Mouse (Mus musculus) forelimb bud, embryonic 11.5 days (tissue): Measurements from ENCODE around the gene Idi2.
"Not testable (repeated sequence)": the region's sequence is repeated elsewhere in the genome, so short reads cannot be mapped to it uniquely, and the experiment has no call there.

Experiments
- DNase-seq: peaks from one replicate; pipeline ENCODE4 v3.0.0-alpha.2; 2012; ENCODE audit warnings: low read depth, low spot score

The Idi2 gene

GRCm38 (mm10) chr13:8952563-8952962, at the start of gene Idi2:
Gene Idi2, plus strand, starts transcription at chr13:8952863.
- not testable (repeated sequence) for DNase-seq

DNA sequence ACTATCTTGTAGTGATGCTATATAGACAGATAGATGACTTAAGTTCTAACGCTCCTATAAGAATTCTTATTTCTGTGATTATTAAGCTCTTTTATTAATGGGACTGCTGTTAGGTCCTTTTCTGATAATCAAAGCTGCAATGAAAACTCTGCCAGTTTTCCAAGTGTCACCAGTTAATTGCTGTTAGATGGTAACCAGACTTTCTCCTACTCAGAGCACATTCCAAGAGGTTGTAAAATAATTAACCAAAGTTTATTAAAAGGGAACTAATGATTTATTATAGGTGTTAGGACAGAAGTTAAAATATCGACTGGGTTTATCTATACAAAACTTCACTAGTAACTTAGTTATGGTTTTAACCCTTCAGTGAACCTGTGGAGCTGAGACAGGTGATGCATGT, 46.7 kb upstream of the Idi2 start:
- DNase-seq = not testable (repeated sequence)

DNA sequence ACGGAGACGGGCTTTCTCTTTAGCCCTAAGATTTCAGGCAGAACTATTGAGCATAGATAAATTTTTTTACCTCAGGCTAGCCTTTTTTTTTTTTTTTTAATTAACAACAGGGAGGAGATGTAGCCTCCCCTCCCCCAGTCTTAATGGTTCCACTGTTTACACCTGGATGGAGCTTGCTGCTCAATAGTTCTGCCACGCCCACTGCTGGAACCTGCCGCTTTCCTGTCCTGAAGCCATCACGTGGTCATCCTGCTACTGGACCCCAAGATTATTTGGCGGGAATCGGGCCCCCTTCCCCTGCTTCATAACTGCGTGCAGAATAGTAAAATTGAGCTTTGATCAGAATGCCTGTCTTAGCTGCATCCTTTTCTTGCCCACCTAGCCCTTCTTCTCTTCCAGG, 38.8 kb upstream of the Idi2 start:
- not testable (repeated sequence) for DNase-seq

DNA sequence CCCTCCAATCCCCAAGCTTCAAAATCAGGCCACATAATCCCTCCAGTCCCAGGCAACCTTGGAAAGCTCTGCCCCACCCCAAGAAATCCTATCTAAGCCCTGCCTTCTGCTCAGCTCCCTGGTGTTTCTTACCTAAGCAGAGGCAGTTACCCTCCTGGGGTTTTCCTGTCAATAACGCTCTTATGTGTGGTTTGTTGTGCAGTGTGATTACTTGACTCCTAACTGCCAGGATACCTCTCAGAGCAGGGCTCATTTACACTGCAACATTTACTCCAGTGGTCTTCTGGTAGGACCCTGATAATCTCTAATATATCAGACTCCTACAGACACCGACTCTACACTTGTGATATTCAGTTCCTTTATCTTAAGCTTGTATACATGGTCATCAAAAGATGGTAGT, 19.2 kb upstream of the Idi2 start:
- DNase-seq = no peak

GRCm38 (mm10) chr13:8937611-8938140, 15.0 kb upstream of the Idi2 start:
- not testable (repeated sequence) for DNase-seq

- not testable (repeated sequence) for DNase-seq
Observed at GRCm38 (mm10) chr13:8941110-8941509, 11.6 kb upstream of the Idi2 start.

GRCm38 (mm10) chr13:8941701-8942100, 11.0 kb upstream of the Idi2 start:
- not testable (repeated sequence) for DNase-seq

- not testable (repeated sequence) for DNase-seq
Observed at GRCm38 (mm10) chr13:8943828-8944227, 8.8 kb upstream of the Idi2 start.

GRCm38 (mm10) chr13:8948131-8948530, 4.5 kb upstream of the Idi2 start, which contains the start of gene Gm9745:
Gene Gm9745, minus strand, starts transcription at chr13:8948231.
- not testable (repeated sequence) for DNase-seq

DNA sequence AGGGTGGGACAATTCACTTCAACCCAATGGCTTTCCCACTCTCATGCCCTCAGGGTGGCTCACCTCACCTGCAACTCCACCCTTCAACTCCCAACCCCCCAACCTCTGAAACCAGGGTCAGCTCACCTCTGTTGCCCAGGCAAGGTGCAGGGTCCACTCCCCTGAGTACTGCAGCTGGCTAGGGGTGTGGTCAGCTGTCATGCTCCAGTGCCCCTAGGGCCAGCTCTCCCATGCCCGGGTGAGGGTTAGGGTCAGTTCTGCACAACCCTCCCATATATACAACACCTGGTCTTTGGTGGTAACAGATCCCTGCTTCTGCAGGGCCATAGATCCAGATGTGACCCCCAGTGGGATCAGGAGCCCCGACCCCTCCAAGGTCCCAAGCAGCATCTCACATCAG, 2.5 kb downstream of the Idi2 start:
- DNase-seq = not testable (repeated sequence)

GRCm38 (mm10) chr13:8956873-8957272, 4.2 kb downstream of the Idi2 start:
- not testable (repeated sequence) for DNase-seq

DNA sequence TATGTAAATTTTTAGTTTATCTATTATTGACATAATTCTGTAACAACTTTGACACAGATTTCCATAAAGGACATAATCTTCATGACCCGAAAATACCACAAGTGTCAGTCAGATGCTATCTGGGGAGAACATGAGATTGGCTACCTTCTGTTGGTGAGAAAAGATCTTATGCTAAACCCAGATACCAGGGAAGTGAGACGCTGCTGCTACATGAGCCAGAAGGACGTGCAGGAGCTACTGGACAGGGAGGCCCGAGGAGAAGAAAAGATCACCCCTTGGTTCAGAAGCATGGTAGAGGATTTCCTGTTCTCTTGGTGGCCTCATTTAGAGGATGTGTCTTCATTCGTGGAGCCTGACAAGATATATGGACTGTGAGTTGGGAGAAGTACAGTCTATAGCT, 6.4 kb downstream of the Idi2 start:
- not testable (repeated sequence) for DNase-seq

DNA sequence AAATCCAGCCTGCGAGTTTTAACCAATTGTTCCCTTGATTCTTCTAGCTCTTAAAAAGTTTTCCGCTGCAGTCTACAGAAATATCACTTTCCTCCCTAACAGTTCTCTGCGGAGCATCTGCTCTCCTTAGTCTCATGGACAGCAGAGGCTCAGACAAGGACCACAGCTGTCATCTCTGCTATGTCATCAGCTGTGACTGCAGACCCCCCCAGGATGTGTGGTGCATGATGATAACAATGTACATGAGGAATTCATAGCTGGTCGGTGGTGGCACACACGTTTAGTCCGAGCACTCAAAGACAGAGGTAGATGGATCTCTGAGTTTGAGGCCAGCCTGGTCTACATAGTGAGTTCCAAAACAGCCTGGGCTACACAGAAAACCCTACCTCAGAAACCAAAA, 6.9 kb downstream of the Idi2 start:
- not testable (repeated sequence) for DNase-seq

GRCm38 (mm10) chr13:8961128-8961888, 8.6 kb downstream of the Idi2 start:
- DNase-seq = not testable (repeated sequence)

- DNase-seq = not testable (repeated sequence)
Observed at GRCm38 (mm10) chr13:8962266-8962665, 9.6 kb downstream of the Idi2 start.

DNA sequence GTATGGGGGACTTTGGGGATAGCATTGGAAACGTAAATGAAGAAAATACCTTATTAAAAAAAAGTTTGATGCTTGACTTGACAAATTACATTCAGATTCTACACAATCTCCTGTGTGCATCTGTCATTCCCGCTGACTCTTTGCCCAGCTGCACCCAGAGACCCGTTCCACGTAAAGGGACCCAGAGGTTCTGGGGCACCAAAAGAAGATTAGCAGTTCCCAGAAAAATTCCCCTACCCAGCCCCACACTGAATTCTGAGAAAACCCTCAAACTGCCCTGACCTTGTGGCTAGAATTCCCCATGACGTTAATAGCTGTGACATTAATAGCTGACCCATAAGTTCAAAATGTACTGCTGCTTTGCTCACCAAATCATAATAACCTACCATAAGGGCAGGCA, 12.6 kb downstream of the Idi2 start:
- DNase-seq = no peak

GRCm38 (mm10) chr13:8967742-8968141, 15.1 kb downstream of the Idi2 start:
- no peak for DNase-seq

DNA sequence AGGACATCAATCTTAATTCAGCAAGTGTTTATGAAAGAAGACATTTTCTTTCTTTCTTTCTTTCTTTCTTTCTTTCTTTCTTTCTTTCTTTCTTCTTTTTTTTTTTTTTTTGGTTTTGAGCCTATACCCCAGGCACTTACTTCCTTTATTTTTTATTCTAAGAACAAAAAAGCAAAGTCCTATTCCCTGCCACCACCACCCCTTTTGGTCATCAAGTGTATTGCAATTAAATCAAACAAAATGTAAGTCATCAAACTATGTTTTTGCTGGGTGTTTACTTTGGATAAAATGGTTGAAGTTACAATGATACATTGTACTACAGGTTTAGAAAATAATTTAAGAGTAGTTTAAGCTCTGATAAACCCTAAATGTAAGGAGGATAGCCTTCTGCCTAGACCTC, 19.7 kb downstream of the Idi2 start:
- no peak for DNase-seq

- no peak for DNase-seq
Observed at GRCm38 (mm10) chr13:8972972-8973371, 20.3 kb downstream of the Idi2 start.

DNA sequence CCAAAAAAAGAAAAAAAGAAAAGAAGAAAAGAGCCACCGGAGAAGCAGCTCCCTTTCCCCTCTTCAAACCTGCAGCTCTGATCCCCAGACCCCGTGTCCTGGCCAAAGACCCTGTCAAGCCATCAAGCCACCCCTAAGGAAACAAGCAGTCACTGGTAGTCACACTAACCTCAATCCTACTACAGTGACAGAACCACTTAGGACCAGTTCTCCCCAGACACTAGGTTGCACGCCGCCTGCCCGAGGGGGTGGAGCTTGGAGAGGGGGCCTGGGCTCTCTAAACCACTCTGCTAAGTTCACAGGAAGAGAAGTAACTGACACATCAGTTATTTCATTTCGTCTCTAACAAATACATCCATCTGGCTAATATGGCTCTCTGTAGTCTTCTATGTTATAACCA, 39.6 kb downstream of the Idi2 start:
- DNase-seq = no peak

GRCm38 (mm10) chr13:8995159-8995989, 42.7 kb downstream of the Idi2 start:
- DNase-seq = peak; percentile 58
